Mouse (Mus musculus): ENCODE data around the gene Ccz1. TPM values are rescaled to one million over a fixed set of nuclear protein-coding genes. Genes with fewer than 3 reads are reported as not detected.
"Not testable (repeated sequence)": the region's sequence is repeated elsewhere in the genome, so short reads cannot be mapped to it uniquely, and the experiment has no call there.

The Ccz1 gene
- polyA plus RNA-seq, 1 experiment from 2014 or later: 125 TPM

- 0 out of 2 replicates have a peak, but pooled peaks cover 2% of the 10 kb centered on the region for H3K9me3 ChIP-seq (ENCODE audit: control insufficient read depth, low read length)
- H3K4me3 ChIP-seq (ENCODE audit: low read depth, low read length): no peak overlapping the region
- H3K9ac ChIP-seq (ENCODE audit: low read length): no peak overlapping the region
- no peak for ATAC-seq (ENCODE audit: low FRiP score)
- no peak overlapping the region for H3K4me2 ChIP-seq
- 92% methylated on average over 5 of the region's 5 CpGs for WGBS
- no peaks in the 10 kb centered on the region for H3K36me3 ChIP-seq (ENCODE audit: control insufficient read depth, insufficient read depth, low read length)
- H3K27ac ChIP-seq (ENCODE audit: low read depth, low read length): no peak overlapping the region
- DNase-seq (ENCODE audit: low spot score, missing footprints): no peak
- no peaks in the 10 kb centered on the region for H3K4me1 ChIP-seq (ENCODE audit: control insufficient read depth, insufficient read depth, low read length)
- H3K27me3 ChIP-seq (ENCODE audit: control insufficient read depth, insufficient read depth, low read length): no peaks in the 10 kb centered on the region
These were observed 25.2 kb upstream of the Ccz1 start for GRCm38 (mm10) chr5:144039886-144040285.

DNA sequence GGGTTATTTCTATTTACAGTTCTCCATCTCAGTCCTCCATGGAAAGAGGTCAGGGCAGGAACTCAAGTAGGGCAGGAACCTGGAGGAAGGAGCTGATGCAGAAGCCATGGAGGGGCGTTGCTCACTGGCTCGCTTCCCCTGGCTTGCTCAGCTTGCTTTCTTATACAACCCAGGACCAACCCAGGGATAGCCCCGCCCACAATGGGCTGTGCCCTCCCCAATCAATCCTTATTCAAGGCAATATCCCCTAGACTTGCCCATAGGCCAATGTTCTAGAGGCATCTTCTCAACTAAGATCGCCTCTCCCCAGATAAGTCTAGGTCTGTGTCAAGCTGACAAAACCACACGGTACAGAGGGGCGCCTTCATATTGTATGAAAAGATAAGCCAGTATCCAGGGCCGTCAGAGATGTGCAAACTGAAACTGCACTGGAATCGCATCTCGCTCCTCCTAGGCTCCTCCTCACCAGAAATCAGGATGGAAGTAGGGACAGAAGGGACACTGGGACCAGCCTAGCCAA is 24.5 kb upstream of the Ccz1 start:
- Histone ChIP-seq H3K9ac (ENCODE audit: low read length) (no peak overlapping the region), H3K27me3 (ENCODE audit: control insufficient read depth, insufficient read depth, low read length) (no peaks in the 10 kb centered on the region), H3K27ac (ENCODE audit: low read depth, low read length) (no peak overlapping the region), H3K9me3 (ENCODE audit: control insufficient read depth, low read length) (0 out of 2 replicates have a peak, but pooled peaks cover 2% of the 10 kb centered on the region), H3K4me2 (no peak overlapping the region), H3K4me1 (ENCODE audit: control insufficient read depth, insufficient read depth, low read length) (no peaks in the 10 kb centered on the region), H3K36me3 (ENCODE audit: control insufficient read depth, insufficient read depth, low read length) (no peaks in the 10 kb centered on the region), H3K4me3 (ENCODE audit: low read depth, low read length) (no peak overlapping the region)
- DNase-seq (ENCODE audit: low spot score, missing footprints) (no peak), ATAC-seq (ENCODE audit: low FRiP score) (no peak)
- WGBS: 81% methylated on average over 9 of the region's 9 CpGs

DNA sequence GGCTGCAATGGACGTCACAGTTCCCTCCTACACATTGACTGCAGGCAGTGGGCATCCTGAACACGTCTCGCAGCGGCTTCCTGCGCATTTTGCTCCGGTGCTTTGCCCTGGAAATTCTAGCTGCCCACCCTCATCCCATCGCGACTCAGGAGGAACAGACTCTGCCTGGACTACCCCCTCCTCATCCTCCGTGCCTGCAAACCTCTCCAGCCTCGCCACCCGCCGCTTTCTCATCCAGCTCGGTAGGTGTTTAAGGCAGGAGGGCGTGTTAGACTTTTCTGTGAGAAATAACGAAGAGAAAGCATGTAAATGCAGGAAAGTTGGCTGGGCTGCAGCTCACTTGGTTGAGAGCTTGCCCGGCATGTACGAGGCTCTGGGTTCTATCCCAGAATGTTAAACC is 22.3 kb upstream of the Ccz1 start:
- H3K27me3 ChIP-seq (ENCODE audit: control insufficient read depth, insufficient read depth, low read length): no peaks in the 10 kb centered on the region
- 62% methylated on average over 17 of the region's 17 CpGs for WGBS
- H3K27ac ChIP-seq (ENCODE audit: low read depth, low read length): no peak overlapping the region
- H3K4me3 ChIP-seq (ENCODE audit: low read depth, low read length): no peak overlapping the region
- H3K9ac ChIP-seq (ENCODE audit: low read length): no peak overlapping the region
- 0 out of 2 replicates have a peak, but pooled peaks cover 2% of the 10 kb centered on the region for H3K9me3 ChIP-seq (ENCODE audit: control insufficient read depth, low read length)
- no peak overlapping the region for H3K4me2 ChIP-seq
- no peak for ATAC-seq (ENCODE audit: low FRiP score)
- no peak for DNase-seq (ENCODE audit: low spot score, missing footprints)
- no peaks in the 10 kb centered on the region for H3K36me3 ChIP-seq (ENCODE audit: control insufficient read depth, insufficient read depth, low read length)
- no peaks in the 10 kb centered on the region for H3K4me1 ChIP-seq (ENCODE audit: control insufficient read depth, insufficient read depth, low read length)

DNA sequence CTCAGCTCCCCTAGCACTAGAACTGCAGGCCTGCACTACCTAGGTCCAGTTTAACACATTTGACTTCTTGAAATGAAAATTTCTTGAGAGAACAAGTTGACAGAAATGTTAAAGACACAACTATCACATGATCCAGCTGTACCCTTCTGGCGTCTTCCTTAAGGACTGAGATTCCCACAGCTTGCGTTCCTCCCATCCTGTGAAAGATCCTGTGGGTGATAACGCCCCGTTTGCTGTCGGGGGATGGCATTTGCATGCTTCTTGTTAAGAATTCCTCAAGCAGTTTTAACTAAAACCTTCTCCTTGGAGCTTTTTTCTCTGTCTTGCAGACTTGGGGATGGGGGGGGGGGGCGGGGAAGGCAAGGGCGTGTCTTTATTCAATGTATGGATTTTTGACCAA is 19.9 kb upstream of the Ccz1 start:
- H3K27me3 ChIP-seq (ENCODE audit: control insufficient read depth, insufficient read depth, low read length): no peaks in the 10 kb centered on the region
- 88% methylated on average over 7 of the region's 7 CpGs for WGBS
- H3K4me2 ChIP-seq: no peak overlapping the region
- no peak for DNase-seq (ENCODE audit: low spot score, missing footprints)
- no peaks in the 10 kb centered on the region for H3K4me1 ChIP-seq (ENCODE audit: control insufficient read depth, insufficient read depth, low read length)
- ATAC-seq (ENCODE audit: low FRiP score): no peak
- H3K9me3 ChIP-seq (ENCODE audit: control insufficient read depth, low read length): 0 out of 2 replicates have a peak, but pooled peaks cover under 1% of the 10 kb centered on the region
- no peak overlapping the region for H3K27ac ChIP-seq (ENCODE audit: low read depth, low read length)
- no peak overlapping the region for H3K4me3 ChIP-seq (ENCODE audit: low read depth, low read length)
- no peak overlapping the region for H3K9ac ChIP-seq (ENCODE audit: low read length)
- no peaks in the 10 kb centered on the region for H3K36me3 ChIP-seq (ENCODE audit: control insufficient read depth, insufficient read depth, low read length)

GRCm38 (mm10) chr5:144032491-144032890 is 17.8 kb upstream of the Ccz1 start:
- 82% methylated on average over 7 of the region's 7 CpGs for WGBS
- DNase-seq (ENCODE audit: low spot score, missing footprints) (no peak), ATAC-seq (ENCODE audit: low FRiP score) (no peak)
- Histone ChIP-seq H3K9me3 (ENCODE audit: control insufficient read depth, low read length) (no peaks in the 10 kb centered on the region), H3K27me3 (ENCODE audit: control insufficient read depth, insufficient read depth, low read length) (no peaks in the 10 kb centered on the region), H3K36me3 (ENCODE audit: control insufficient read depth, insufficient read depth, low read length) (no peaks in the 10 kb centered on the region), H3K4me1 (ENCODE audit: control insufficient read depth, insufficient read depth, low read length) (no peaks in the 10 kb centered on the region), H3K27ac (ENCODE audit: low read depth, low read length) (no peak overlapping the region), H3K4me3 (ENCODE audit: low read depth, low read length) (no peak overlapping the region), H3K4me2 (no peak overlapping the region), H3K9ac (ENCODE audit: low read length) (no peak overlapping the region)

- H3K4me2 ChIP-seq: no peak within 1 kb of the TSS
- H3K9me3 ChIP-seq (ENCODE audit: control insufficient read depth, low read length): no peaks in the 10 kb centered on the region
- 81% methylated on average over 11 of the region's 11 CpGs for WGBS
- no peak within 1 kb of the TSS for H3K4me3 ChIP-seq (ENCODE audit: low read depth, low read length)
- no peaks in the 10 kb centered on the region for H3K36me3 ChIP-seq (ENCODE audit: control insufficient read depth, insufficient read depth, low read length)
- no peak within 1 kb of the TSS for H3K9ac ChIP-seq (ENCODE audit: low read length)
- H3K27me3 ChIP-seq (ENCODE audit: control insufficient read depth, insufficient read depth, low read length): no peaks in the 10 kb centered on the region
- DNase-seq (ENCODE audit: low spot score, missing footprints) (no peak), ATAC-seq (ENCODE audit: low FRiP score) (no peak)
- H3K27ac ChIP-seq (ENCODE audit: low read depth, low read length): no peak within 1 kb of the TSS
- no peaks in the 10 kb centered on the region for H3K4me1 ChIP-seq (ENCODE audit: control insufficient read depth, insufficient read depth, low read length)
These were observed 12.1 kb upstream of the Ccz1 start, which contains the start of gene Ocm for GRCm38 (mm10) chr5:144026620-144027263. Ocm (minus strand) TSS chr5:144026670.

DNA sequence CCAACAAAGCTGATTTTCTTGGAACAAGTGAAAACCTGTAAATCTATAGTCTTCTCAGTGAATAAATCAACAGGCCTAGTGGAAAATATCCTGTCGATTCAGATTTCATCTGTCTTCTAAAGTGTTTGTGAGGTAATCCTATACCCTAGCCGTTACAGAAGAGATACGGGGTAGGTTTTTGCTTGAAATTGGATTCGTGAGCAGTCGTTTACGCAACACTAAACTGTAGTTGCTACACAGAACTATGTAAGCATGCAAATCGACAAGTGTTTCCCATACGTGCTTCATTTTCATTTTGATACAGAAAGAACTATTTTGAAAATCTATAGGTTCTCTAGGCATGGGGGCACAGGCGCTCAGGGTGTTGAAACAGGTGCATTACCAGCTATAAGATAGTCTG is 1.2 kb upstream of the Ccz1 start:
- peaks cover 12% of the 10 kb centered on the region; the same call in 1 of the 2 replicates for H3K36me3 ChIP-seq (ENCODE audit: control insufficient read depth, insufficient read depth, low read length)
- H3K4me1 ChIP-seq (ENCODE audit: control insufficient read depth, insufficient read depth, low read length): no peaks in the 10 kb centered on the region
- H3K4me2 ChIP-seq: no peak overlapping the region
- ATAC-seq (ENCODE audit: low FRiP score): no peak
- H3K4me3 ChIP-seq (ENCODE audit: low read depth, low read length): no peak overlapping the region
- H3K27me3 ChIP-seq (ENCODE audit: control insufficient read depth, insufficient read depth, low read length): no peaks in the 10 kb centered on the region
- 93% methylated on average over 9 of the region's 9 CpGs for WGBS
- no peak for DNase-seq (ENCODE audit: low spot score, missing footprints)
- H3K27ac ChIP-seq (ENCODE audit: low read depth, low read length): no peak overlapping the region
- H3K9me3 ChIP-seq (ENCODE audit: control insufficient read depth, low read length): no peaks in the 10 kb centered on the region
- no peak overlapping the region for H3K9ac ChIP-seq (ENCODE audit: low read length)

DNA sequence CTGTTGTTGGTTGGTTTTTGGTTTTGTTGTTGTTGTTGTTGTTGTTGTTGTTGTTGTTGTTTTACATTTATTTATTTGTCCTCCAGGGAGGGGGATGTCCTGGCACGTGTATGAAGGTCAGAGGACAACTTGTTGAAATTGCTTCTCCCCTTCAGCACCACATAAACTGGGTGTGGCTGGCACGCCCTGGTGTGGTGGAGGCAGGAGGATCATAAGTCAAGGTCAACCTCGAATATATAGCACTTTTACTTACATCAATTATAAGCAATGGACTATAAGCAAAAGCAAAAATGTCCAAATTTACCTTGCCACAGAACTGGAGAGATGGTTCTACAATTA is 604 bp upstream of the Ccz1 start:
- 76% methylated on average over 3 of the region's 3 CpGs for WGBS
- peak overlapping the region; percentile 49; the same call in 1 of the 2 replicates for H3K4me2 ChIP-seq
- H3K4me1 ChIP-seq (ENCODE audit: control insufficient read depth, insufficient read depth, low read length): no peaks in the 10 kb centered on the region
- DNase-seq (ENCODE audit: low spot score, missing footprints) (no peak), ATAC-seq (ENCODE audit: low FRiP score) (peak; percentile 31; the same call in 1 of the 2 replicates)
- H3K27me3 ChIP-seq (ENCODE audit: control insufficient read depth, insufficient read depth, low read length): no peaks in the 10 kb centered on the region
- no peaks in the 10 kb centered on the region for H3K9me3 ChIP-seq (ENCODE audit: control insufficient read depth, low read length)
- peaks cover 13% of the 10 kb centered on the region; the same call in 1 of the 2 replicates for H3K36me3 ChIP-seq (ENCODE audit: control insufficient read depth, insufficient read depth, low read length)
- H3K9ac ChIP-seq (ENCODE audit: low read length): no peak overlapping the region; the same call in 1 of the 2 replicates
- H3K4me3 ChIP-seq (ENCODE audit: low read depth, low read length): peak overlapping the region; percentile 92
- H3K27ac ChIP-seq (ENCODE audit: low read depth, low read length): no peak overlapping the region

GRCm38 (mm10) chr5:144013366-144014134 is 1.1 kb downstream of the Ccz1 start:
- H3K9ac ChIP-seq (ENCODE audit: low read length); ATAC-seq (ENCODE audit: low FRiP score); H3K4me1 ChIP-seq (ENCODE audit: control insufficient read depth, insufficient read depth, low read length); H3K27me3 ChIP-seq (ENCODE audit: control insufficient read depth, insufficient read depth, low read length); H3K9me3 ChIP-seq (ENCODE audit: control insufficient read depth, low read length); H3K27ac ChIP-seq (ENCODE audit: low read depth, low read length): not testable (repeated sequence)
- DNase-seq (ENCODE audit: low spot score, missing footprints): peak; percentile 77
- Histone ChIP-seq H3K4me3 (ENCODE audit: low read depth, low read length) (peak overlapping the region; percentile 92), H3K36me3 (ENCODE audit: control insufficient read depth, insufficient read depth, low read length) (peaks cover 18% of the 10 kb centered on the region), H3K4me2 (peak overlapping the region; percentile 49)
- WGBS: 69% methylated on average over 12 of the region's 13 CpGs
